In genomic region chr5:149209328-149209727, GRCm38 (mm10) we compare ENCODE assay signal across 12 mouse cellular contexts. TPM values are rescaled to one million over a fixed set of nuclear protein-coding genes. Genes with fewer than 3 reads are reported as not detected.
DNase-seq lines count a peak whose midpoint lies in the region; ATAC-seq and TF ChIP-seq lines count a peak whose summit lies in the region.
"Had no signal": no experiment of that assay in that cellular context is flagged by ENCODE, and none has a peak within 500 bp of the region (broad histone marks: within the 10 kb centered on the region; RNA-seq: fewer than 3 reads in every experiment).

No protein-coding gene starts in this region.

- no peak overlapping the region; the same call in 1 of the 2 replicates for H3K4me3 ChIP-seq in gastrocnemius, adult 2 months
- H3K4me3 ChIP-seq in neural tube, embryonic 15.5 days (replicated peaks) = no peak overlapping the region
- no peak overlapping the region for H3K4me3 ChIP-seq in midbrain, embryonic 12.5 days

- H3K27ac ChIP-seq in gastrocnemius, adult 2 months = peak overlapping the region; percentile 79
- H3K27ac ChIP-seq in neural tube, embryonic 15.5 days (replicated peaks) = no peak overlapping the region
- H3K27ac ChIP-seq in midbrain, embryonic 12.5 days (replicated peaks) = peak overlapping the region; percentile 73

- no peaks in the 10 kb centered on the region for H3K27me3 ChIP-seq in neural tube, embryonic 15.5 days (replicated peaks)
- no peaks in the 10 kb centered on the region for H3K27me3 ChIP-seq in midbrain, embryonic 12.5 days

- H3K36me3 ChIP-seq in neural tube, embryonic 15.5 days = peaks cover 57% of the 10 kb centered on the region
- peaks cover 52% of the 10 kb centered on the region for H3K36me3 ChIP-seq in midbrain, embryonic 12.5 days

- no peak overlapping the region for H3K4me2 ChIP-seq in neural tube, embryonic 15.5 days
- H3K4me2 ChIP-seq in midbrain, embryonic 12.5 days (replicated peaks) = no peak overlapping the region

- peak; percentile 38 for DNase-seq in gastrocnemius, adult 2 months
- DNase-seq in gastrocnemius, postnatal 25 days = no peak
- DNase-seq in neural tube, embryonic 10.5 days (ENCODE audit: extremely low spot score, low spot score) = peak; percentile 53
- no peak for DNase-seq in spleen, postnatal 4 days (ENCODE audit: low spot score in 2 of 2)
- no peak for DNase-seq in adrenal gland, postnatal 4 days (ENCODE audit: low spot score in 2 of 2)
- DNase-seq in urinary bladder, adult 18-20 months (ENCODE audit: low spot score in 2 of 2) = no peak
- DNase-seq: adrenal gland, postnatal 10 days; cerebellum, adult 11-12 months; kidney, postnatal 36 days; thymus, postnatal 36 days had no signal

- peaks cover 4% of the 10 kb centered on the region; the same call in 1 of the 2 replicates for H3K4me1 ChIP-seq in neural tube, embryonic 15.5 days
- H3K4me1 ChIP-seq in midbrain, embryonic 12.5 days = peaks cover 24% of the 10 kb centered on the region

- 23% methylated on average over 8 of the region's 8 CpGs for WGBS in neural tube, embryonic 15.5 days
- WGBS in midbrain, embryonic 12.5 days = 28% methylated on average over 8 of the region's 8 CpGs

- no peak overlapping the region for H3K9ac ChIP-seq in neural tube, embryonic 15.5 days (replicated peaks)
- no peak overlapping the region for H3K9ac ChIP-seq in midbrain, embryonic 12.5 days (replicated peaks)

- TF ChIP-seq CTCF in gastrocnemius, adult 2 months (IDR thresholded peaks at IDR 0.05) = no peak

- intact Hi-C loops in gastrocnemius, adult 2 months (cut with DNase I) = no loop called here

- no peak for ATAC-seq in neural tube, embryonic 15.5 days (ENCODE audit: low FRiP score)
- ATAC-seq in midbrain, embryonic 12.5 days (ENCODE audit: low FRiP score, low read depth) = peak; percentile 96

- no peaks in the 10 kb centered on the region for H3K9me3 ChIP-seq in neural tube, embryonic 15.5 days (replicated peaks)
- H3K9me3 ChIP-seq in midbrain, embryonic 12.5 days = no peaks in the 10 kb centered on the region

RNA-seq across cellular contexts. Expression of gene Hmgb1, which starts 25.0 kb away (rescaled TPM):
- total RNA-seq in gastrocnemius, adult 2 months (2021) = 100 to 1,000 TPM in 1 of 2 experiments, 10 to 100 TPM in 1; 99.8 to 112 TPM
- total RNA-seq in gastrocnemius, postnatal 25 days (2021) = 10 to 100 TPM; 84.3 to 87.9 TPM
- polyA plus RNA-seq in neural tube, embryonic 15.5 days (2015; fragmentation: Nextera tagmentation; extraction: Ambion mirVana) = 674 and 837 TPM in 2 replicates
- 1,454 and 1,508 TPM in 2 replicates for polyA plus RNA-seq in midbrain, embryonic 12.5 days (2016; fragmentation: Nextera tagmentation; extraction: Ambion mirVana)
- 100 to 1,000 TPM; 314 to 324 TPM for total RNA-seq in adrenal gland, postnatal 4 days (2021)

RNA-seq across cellular contexts. Expression of gene Uspl1, which starts 25.2 kb away (rescaled TPM):
- total RNA-seq in gastrocnemius, adult 2 months (2021) = 10 to 100 TPM; 29.8 to 32.6 TPM
- total RNA-seq in gastrocnemius, postnatal 25 days (2021) = 10 to 100 TPM; 20.2 to 22.0 TPM
- polyA plus RNA-seq in neural tube, embryonic 15.5 days (2015; fragmentation: Nextera tagmentation; extraction: Ambion mirVana) = 56.1 and 57.1 TPM in 2 replicates
- 71.2 and 72.3 TPM in 2 replicates for polyA plus RNA-seq in midbrain, embryonic 12.5 days (2016; fragmentation: Nextera tagmentation; extraction: Ambion mirVana)
- total RNA-seq in adrenal gland, postnatal 4 days (2021) = 10 to 100 TPM; 38.9 to 39.9 TPM

RNA-seq across cellular contexts. Expression of gene Alox5ap, which starts 55.2 kb away (rescaled TPM):
- 1 to 10 TPM; 4.1 to 5.1 TPM for total RNA-seq in gastrocnemius, adult 2 months (2021)
- total RNA-seq in gastrocnemius, postnatal 25 days (2021) = 10 to 100 TPM in 1 of 2 experiments, 1 to 10 TPM in 1; 6.2 to 11.0 TPM
- 12.0 and 17.4 TPM in 2 replicates for polyA plus RNA-seq in neural tube, embryonic 15.5 days (2015; fragmentation: Nextera tagmentation; extraction: Ambion mirVana)
- polyA plus RNA-seq in midbrain, embryonic 12.5 days (2016; fragmentation: Nextera tagmentation; extraction: Ambion mirVana) = 4.8 and 6.5 TPM in 2 replicates
- total RNA-seq in adrenal gland, postnatal 4 days (2021) = 10 to 100 TPM in 1 of 2 experiments, 1 to 10 TPM in 1; 9.6 to 12.8 TPM

Comparison
In these comparisons a context has a peak if more than half of its experiments do, and no peak if none do; other contexts are left out.
1. DNase-seq: peak in gastrocnemius, adult 2 months (single experiment) and neural tube, embryonic 10.5 days (single experiment); none in gastrocnemius, postnatal 25 days (single experiment), spleen, postnatal 4 days (0 of 2), adrenal gland, postnatal 4 days (0 of 2) and urinary bladder, adult 18-20 months (0 of 2).